Mouse (Mus musculus) monocyte, adult 2 months (primary cell): Measurements from ENCODE around the gene Sfn.
"Not testable (repeated sequence)": the region's sequence is repeated elsewhere in the genome, so short reads cannot be mapped to it uniquely, and the experiment has no call there.

Source experiments
- DNase-seq, 2 experiments: peaks; one replicate each; pipeline ENCODE4 v3.0.0; 2022; ENCODE audit warnings: low spot score in 2 of 2, low read depth in 1 of 2

Sfn gene

GRCm38 (mm10) chr4:133601721-133602218, at the start of gene Sfn:
Sfn (minus strand) TSS chr4:133602168.
- DNase-seq: no peak

GRCm38 (mm10) chr4:133651445-133651844, 49.5 kb upstream of the Sfn start:
- no peak for DNase-seq

GRCm38 (mm10) chr4:133649989-133650699, 48.2 kb upstream of the Sfn start, which contains the start of gene Zdhhc18:
Zdhhc18 (minus strand) TSS chr4:133650154.
- DNase-seq: peak; percentile 68 to 74

GRCm38 (mm10) chr4:133649464-133649863, 47.5 kb upstream of the Sfn start:
- DNase-seq: not testable (repeated sequence)

- no peak for DNase-seq
These were observed 43.7 kb upstream of the Sfn start for GRCm38 (mm10) chr4:133645680-133646079.

- no peak for DNase-seq
These were observed 43.2 kb upstream of the Sfn start for GRCm38 (mm10) chr4:133645195-133645594.

GRCm38 (mm10) chr4:133634043-133634410, 32.1 kb upstream of the Sfn start:
- no peak for DNase-seq

- DNase-seq: peak; percentile 58 to 83
These were observed 31.5 kb upstream of the Sfn start for GRCm38 (mm10) chr4:133633332-133634042.

- DNase-seq: no peak
These were observed 30.7 kb upstream of the Sfn start for GRCm38 (mm10) chr4:133632483-133633327.

- DNase-seq: no peak
These were observed 29.9 kb upstream of the Sfn start for GRCm38 (mm10) chr4:133631769-133632411.

GRCm38 (mm10) chr4:133631071-133631768, 29.3 kb upstream of the Sfn start:
- peak in 1 of 2 experiments; percentile 20 for DNase-seq

GRCm38 (mm10) chr4:133630326-133630920, 28.5 kb upstream of the Sfn start:
- no peak for DNase-seq

GRCm38 (mm10) chr4:133629191-133629590, 27.2 kb upstream of the Sfn start:
- DNase-seq: no peak

GRCm38 (mm10) chr4:133628517-133628916, 26.5 kb upstream of the Sfn start:
- DNase-seq: no peak

- no peak for DNase-seq
These were observed 25.1 kb upstream of the Sfn start for GRCm38 (mm10) chr4:133627039-133627438.

GRCm38 (mm10) chr4:133626621-133627020, 24.7 kb upstream of the Sfn start:
- DNase-seq: no peak

- DNase-seq: no peak
These were observed 24.3 kb upstream of the Sfn start for GRCm38 (mm10) chr4:133626221-133626620.

GRCm38 (mm10) chr4:133625621-133626071, 23.7 kb upstream of the Sfn start:
- no peak for DNase-seq

GRCm38 (mm10) chr4:133624830-133625229, 22.9 kb upstream of the Sfn start:
- DNase-seq: no peak
